Mouse (Mus musculus): Measurements from ENCODE around the gene Cdh4. TPM values are rescaled to one million over a fixed set of nuclear protein-coding genes. Genes with fewer than 3 reads are reported as not detected.

Gene Cdh4
- polyA plus RNA-seq, 1 experiment from 2014 or later, result 0.99 TPM

- no peak for DNase-seq (ENCODE audit: low spot score)
- 11% methylated on average over 8 of the region's 8 CpGs for WGBS
- H3K4me1 ChIP-seq, result peaks cover 26% of the 10 kb centered on the region
- no peaks in the 10 kb centered on the region for H3K36me3 ChIP-seq
- H3K27me3 ChIP-seq (ENCODE audit: insufficient read depth, poor library complexity, severe bottlenecking), result peaks cover 73% of the 10 kb centered on the region
- H3K9me3 ChIP-seq, result no peaks in the 10 kb centered on the region
- H3K4me3 ChIP-seq, result peak overlapping the region; percentile 77
- 0 out of 2 replicates have a peak overlapping the region, but pooled peaks have one; percentile 56 for H3K27ac ChIP-seq
Observed at GRCm38 (mm10) chr2:179441717-179442116, 514 bp upstream of the Cdh4 start.

- Histone ChIP-seq H3K4me3 (peak overlapping the region; percentile 77), H3K9me3 (no peaks in the 10 kb centered on the region), H3K27ac (peak overlapping the region; percentile 70), H3K4me1 (peaks cover 26% of the 10 kb centered on the region), H3K27me3 (ENCODE audit: insufficient read depth, poor library complexity, severe bottlenecking) (peaks cover 66% of the 10 kb centered on the region), H3K36me3 (no peaks in the 10 kb centered on the region)
- under 1% methylated on average over 93 of the region's 95 CpGs for WGBS
- peak; percentile 81 for DNase-seq (ENCODE audit: low spot score)
Observed at GRCm38 (mm10) chr2:179442541-179443225, 452 bp downstream of the Cdh4 start.

- Histone ChIP-seq H3K36me3 (no peaks in the 10 kb centered on the region), H3K4me3 (peak overlapping the region; percentile 77), H3K4me1 (peaks cover 26% of the 10 kb centered on the region), H3K27me3 (ENCODE audit: insufficient read depth, poor library complexity, severe bottlenecking) (peaks cover 64% of the 10 kb centered on the region), H3K9me3 (no peaks in the 10 kb centered on the region), H3K27ac (peak overlapping the region; percentile 70)
- under 1% methylated on average over 51 of the region's 51 CpGs for WGBS
- DNase-seq (ENCODE audit: low spot score), result peak; percentile 77
Observed at GRCm38 (mm10) chr2:179443226-179443815, 1.1 kb downstream of the Cdh4 start.

- Histone ChIP-seq H3K9me3 (no peaks in the 10 kb centered on the region), H3K27ac (no peak overlapping the region), H3K4me3 (peak overlapping the region; percentile 77), H3K27me3 (ENCODE audit: insufficient read depth, poor library complexity, severe bottlenecking) (peaks cover 58% of the 10 kb centered on the region), H3K36me3 (no peaks in the 10 kb centered on the region), H3K4me1 (peaks cover 26% of the 10 kb centered on the region)
- DNase-seq (ENCODE audit: low spot score), result no peak
- 17% methylated on average over 11 of the region's 11 CpGs for WGBS
Observed at GRCm38 (mm10) chr2:179443959-179444358, 1.7 kb downstream of the Cdh4 start.

GRCm38 (mm10) chr2:179448256-179448655, 6.0 kb downstream of the Cdh4 start:
- H3K27ac ChIP-seq, result no peak overlapping the region
- no peak for DNase-seq (ENCODE audit: low spot score)
- H3K4me1 ChIP-seq, result peaks cover 10% of the 10 kb centered on the region
- H3K4me3 ChIP-seq, result no peak overlapping the region
- H3K9me3 ChIP-seq, result no peaks in the 10 kb centered on the region
- H3K36me3 ChIP-seq, result no peaks in the 10 kb centered on the region
- peaks cover 26% of the 10 kb centered on the region for H3K27me3 ChIP-seq (ENCODE audit: insufficient read depth, poor library complexity, severe bottlenecking)
- 88% methylated on average over 4 of the region's 4 CpGs for WGBS

GRCm38 (mm10) chr2:179449018-179449417, 6.8 kb downstream of the Cdh4 start:
- peaks cover 18% of the 10 kb centered on the region for H3K27me3 ChIP-seq (ENCODE audit: insufficient read depth, poor library complexity, severe bottlenecking)
- DNase-seq (ENCODE audit: low spot score), result no peak
- no peak overlapping the region for H3K4me3 ChIP-seq
- peaks cover 2% of the 10 kb centered on the region; the same call in 1 of the 2 replicates for H3K4me1 ChIP-seq
- 88% methylated on average over 1 of the region's 1 CpGs for WGBS
- no peaks in the 10 kb centered on the region for H3K36me3 ChIP-seq
- no peak overlapping the region for H3K27ac ChIP-seq
- 0 out of 2 replicates have a peak, but pooled peaks cover under 1% of the 10 kb centered on the region for H3K9me3 ChIP-seq

- Histone ChIP-seq H3K9me3 (peaks cover 65% of the 10 kb centered on the region), H3K27ac (no peak overlapping the region), H3K36me3 (no peaks in the 10 kb centered on the region), H3K4me1 (no peaks in the 10 kb centered on the region), H3K4me3 (no peak overlapping the region), H3K27me3 (ENCODE audit: insufficient read depth, poor library complexity, severe bottlenecking) (no peaks in the 10 kb centered on the region)
- WGBS, result 81% methylated on average over 4 of the region's 4 CpGs
- DNase-seq (ENCODE audit: low spot score), result no peak
Observed at GRCm38 (mm10) chr2:179459196-179459595, 17.0 kb downstream of the Cdh4 start.

GRCm38 (mm10) chr2:179459606-179460005, 17.4 kb downstream of the Cdh4 start:
- H3K4me3 ChIP-seq, result no peak overlapping the region
- 86% methylated on average over 2 of the region's 2 CpGs for WGBS
- no peaks in the 10 kb centered on the region for H3K4me1 ChIP-seq
- no peaks in the 10 kb centered on the region for H3K36me3 ChIP-seq
- no peaks in the 10 kb centered on the region for H3K27me3 ChIP-seq (ENCODE audit: insufficient read depth, poor library complexity, severe bottlenecking)
- DNase-seq (ENCODE audit: low spot score), result no peak
- H3K27ac ChIP-seq, result no peak overlapping the region
- peaks cover 65% of the 10 kb centered on the region for H3K9me3 ChIP-seq

- peaks cover 66% of the 10 kb centered on the region for H3K9me3 ChIP-seq
Observed at GRCm38 (mm10) chr2:179463514-179463913, 21.3 kb downstream of the Cdh4 start.

GRCm38 (mm10) chr2:179467839-179468445, 25.7 kb downstream of the Cdh4 start:
- no peaks in the 10 kb centered on the region for H3K36me3 ChIP-seq
- peaks cover 26% of the 10 kb centered on the region for H3K9me3 ChIP-seq
- no peak for DNase-seq (ENCODE audit: low spot score)
- H3K4me1 ChIP-seq, result no peaks in the 10 kb centered on the region
- H3K27ac ChIP-seq, result no peak overlapping the region
- no peaks in the 10 kb centered on the region for H3K27me3 ChIP-seq (ENCODE audit: insufficient read depth, poor library complexity, severe bottlenecking)
- no peak overlapping the region for H3K4me3 ChIP-seq
- whole genome bisulfite sequencing, result 85% methylated on average over 8 of the region's 8 CpGs

More at GRCm38 (mm10) chr2:179463514-179463913, 21.3 kb downstream of the Cdh4 start:
- 80% methylated on average over 4 of the region's 4 CpGs for WGBS
- no peak for DNase-seq (ENCODE audit: low spot score)
- Histone ChIP-seq H3K36me3 (no peaks in the 10 kb centered on the region), H3K27me3 (ENCODE audit: insufficient read depth, poor library complexity, severe bottlenecking) (no peaks in the 10 kb centered on the region), H3K4me3 (no peak overlapping the region), H3K4me1 (no peaks in the 10 kb centered on the region), H3K27ac (no peak overlapping the region)

- no peaks in the 10 kb centered on the region for H3K9me3 ChIP-seq
- H3K36me3 ChIP-seq, result no peaks in the 10 kb centered on the region
- no peaks in the 10 kb centered on the region for H3K4me1 ChIP-seq
- no peak overlapping the region for H3K27ac ChIP-seq
- no peaks in the 10 kb centered on the region for H3K27me3 ChIP-seq (ENCODE audit: insufficient read depth, poor library complexity, severe bottlenecking)
- DNase-seq (ENCODE audit: low spot score), result no peak
- no peak overlapping the region for H3K4me3 ChIP-seq
- 76% methylated on average over 6 of the region's 6 CpGs for whole genome bisulfite sequencing
Observed at GRCm38 (mm10) chr2:179476622-179477021, 34.4 kb downstream of the Cdh4 start.

- Histone ChIP-seq H3K36me3 (no peaks in the 10 kb centered on the region), H3K9me3 (no peaks in the 10 kb centered on the region), H3K27me3 (ENCODE audit: insufficient read depth, poor library complexity, severe bottlenecking) (no peaks in the 10 kb centered on the region), H3K27ac (no peak overlapping the region), H3K4me1 (no peaks in the 10 kb centered on the region), H3K4me3 (no peak overlapping the region)
- 77% methylated on average over 5 of the region's 5 CpGs for WGBS
- no peak for DNase-seq (ENCODE audit: low spot score)
Observed at GRCm38 (mm10) chr2:179480800-179481200, 38.6 kb downstream of the Cdh4 start.

- no peak for DNase-seq (ENCODE audit: low spot score)
- no peak overlapping the region for H3K4me3 ChIP-seq
- no peaks in the 10 kb centered on the region for H3K4me1 ChIP-seq
- H3K27ac ChIP-seq, result no peak overlapping the region
- no peaks in the 10 kb centered on the region for H3K9me3 ChIP-seq
- H3K36me3 ChIP-seq, result no peaks in the 10 kb centered on the region
- WGBS, result 85% methylated on average over 10 of the region's 10 CpGs
- no peaks in the 10 kb centered on the region for H3K27me3 ChIP-seq (ENCODE audit: insufficient read depth, poor library complexity, severe bottlenecking)
Observed at GRCm38 (mm10) chr2:179481363-179481762, 39.1 kb downstream of the Cdh4 start.

Data from heart, embryonic 10.5 days (tissue).